Mouse (Mus musculus): ENCODE data around the gene Hps4.

Gene Hps4

DNA sequence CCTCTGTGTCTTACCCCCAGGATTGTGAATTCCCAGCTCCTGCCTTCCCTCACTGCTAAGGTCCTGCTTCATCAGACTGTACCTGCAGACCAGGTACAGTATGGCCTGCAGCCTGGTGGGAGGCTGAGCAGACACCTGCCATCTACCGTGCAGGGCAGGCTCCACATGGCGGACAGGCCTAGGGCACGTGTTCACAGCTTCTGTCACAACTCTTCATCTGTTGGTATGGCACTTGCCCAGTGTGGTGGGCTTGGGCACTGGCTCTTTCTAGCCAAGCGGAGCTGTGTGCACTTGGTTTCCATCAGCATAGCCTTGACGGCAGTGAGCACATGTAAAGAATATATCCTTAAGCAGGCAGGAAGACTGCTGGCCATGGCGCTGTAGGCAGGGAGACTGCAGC, 24.0 kb downstream of the Hps4 start:
- in situ Hi-C loops (cut with MboI, MseI): no loop called here

DNA sequence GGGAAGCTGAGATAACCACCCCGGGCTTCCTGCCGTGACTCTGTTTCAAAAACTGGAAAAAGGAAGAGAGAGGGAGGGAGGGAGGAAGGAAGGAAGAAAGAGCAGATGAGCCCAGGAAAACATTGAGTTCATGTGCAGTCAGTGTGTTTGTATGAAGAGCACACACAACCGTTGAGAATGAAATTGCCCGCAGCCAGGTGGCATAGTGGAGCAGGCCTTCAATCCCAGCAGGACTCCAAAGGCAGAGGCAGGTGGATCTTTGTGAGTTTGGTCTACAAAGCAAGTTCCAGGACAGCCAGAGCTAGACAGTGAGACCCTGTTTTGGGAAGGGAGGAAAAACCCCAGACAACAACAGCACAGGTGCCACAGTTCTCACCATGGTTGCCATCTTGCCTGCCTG, 24.5 kb downstream of the Hps4 start:
- in situ Hi-C loops (cut with MboI, MseI): no loop called here

DNA sequence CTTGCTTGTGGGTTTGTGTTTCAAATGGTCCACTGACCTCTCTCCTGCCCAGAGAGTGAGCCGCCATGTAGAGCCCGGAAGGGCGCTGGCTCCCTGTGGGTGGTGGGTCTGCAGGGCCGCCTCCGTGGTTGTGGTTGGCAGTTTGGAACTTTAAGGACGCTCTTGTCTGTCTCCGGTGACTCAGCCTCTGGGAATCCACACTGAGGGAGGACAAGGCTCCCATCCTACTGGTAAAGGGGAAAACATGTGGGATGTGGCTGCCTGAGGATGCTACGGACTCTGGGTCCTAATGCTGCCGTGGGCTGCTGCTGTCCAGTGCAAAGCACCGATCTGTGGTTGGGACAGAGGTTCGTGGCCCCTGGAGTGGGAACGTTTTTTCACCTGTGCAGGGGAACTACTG, 25.0 kb downstream of the Hps4 start:
- in situ Hi-C loops (cut with MboI, MseI): no loop called here

DNA sequence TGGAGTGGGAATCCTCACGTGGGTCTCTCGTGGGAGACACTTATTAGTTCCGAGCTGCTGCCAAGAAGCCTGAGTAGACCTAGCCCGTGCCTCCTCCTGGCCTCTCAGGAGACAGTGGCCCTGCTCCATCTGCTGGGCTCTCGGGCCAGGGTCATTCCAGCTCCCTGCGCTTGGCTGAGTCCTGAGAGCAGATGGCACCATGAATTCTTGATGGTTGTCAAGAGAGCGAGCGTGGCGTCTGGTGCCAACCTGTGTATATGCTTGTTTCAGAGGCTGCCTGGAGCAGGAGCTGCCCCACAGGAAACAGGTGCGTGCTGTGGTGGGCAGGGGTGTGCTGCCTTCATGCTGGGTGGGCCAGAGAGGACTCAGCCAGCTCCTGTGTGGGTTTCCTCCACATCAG, 25.8 kb downstream of the Hps4 start:
- in situ Hi-C loops (cut with MboI, MseI): no loop called here

DNA sequence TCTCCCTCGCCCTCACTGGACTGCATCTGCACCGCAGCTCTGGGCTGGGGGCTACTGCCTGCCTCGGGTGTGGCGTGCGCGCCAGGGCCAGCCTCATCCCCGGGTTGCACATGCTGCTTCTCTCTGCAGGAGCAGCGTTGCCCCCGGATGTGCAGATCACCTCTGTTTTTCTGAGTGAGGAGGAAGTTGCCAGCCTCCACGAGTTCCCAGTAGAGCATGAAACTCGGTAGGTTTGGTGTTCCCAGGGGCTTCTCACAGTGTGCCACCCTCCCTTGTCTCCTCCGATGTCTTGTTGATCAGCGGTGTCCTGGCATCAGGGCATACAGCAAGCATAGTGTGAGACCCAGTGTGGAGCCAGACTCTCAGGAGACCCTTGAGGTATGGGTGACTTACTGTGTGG, 26.4 kb downstream of the Hps4 start:
- in situ Hi-C loops (cut with MboI, MseI): no loop called here

DNA sequence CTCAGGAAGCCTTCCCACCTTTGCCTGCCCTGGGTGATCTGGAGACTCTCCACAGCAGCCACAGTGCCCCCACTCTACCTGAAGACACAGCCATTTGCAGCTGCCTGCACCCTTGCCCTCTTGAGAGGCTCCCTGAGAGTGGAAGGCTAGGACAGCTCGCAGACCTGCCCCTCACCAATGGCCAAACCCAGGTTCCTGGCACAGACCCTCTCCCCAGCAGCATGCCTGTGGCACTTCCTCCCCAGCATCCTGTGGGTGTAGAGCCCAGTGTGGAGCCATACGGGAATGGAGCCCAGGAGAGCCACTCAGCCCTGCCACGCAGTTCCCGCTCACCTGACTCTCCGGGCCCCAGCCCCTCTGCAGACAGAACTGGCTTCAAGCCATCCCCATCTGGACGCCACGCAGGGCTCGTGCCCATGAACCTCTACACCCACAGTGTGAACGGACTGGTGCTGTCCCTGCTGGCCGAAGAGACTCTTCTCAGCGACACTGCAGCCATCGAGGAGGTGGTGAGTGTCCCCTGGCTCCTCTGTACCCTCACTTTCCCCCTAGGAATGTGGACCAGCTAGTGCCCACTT, 27.4 kb downstream of the Hps4 start:
- in situ Hi-C loops (cut with MboI, MseI): no loop called here

DNA sequence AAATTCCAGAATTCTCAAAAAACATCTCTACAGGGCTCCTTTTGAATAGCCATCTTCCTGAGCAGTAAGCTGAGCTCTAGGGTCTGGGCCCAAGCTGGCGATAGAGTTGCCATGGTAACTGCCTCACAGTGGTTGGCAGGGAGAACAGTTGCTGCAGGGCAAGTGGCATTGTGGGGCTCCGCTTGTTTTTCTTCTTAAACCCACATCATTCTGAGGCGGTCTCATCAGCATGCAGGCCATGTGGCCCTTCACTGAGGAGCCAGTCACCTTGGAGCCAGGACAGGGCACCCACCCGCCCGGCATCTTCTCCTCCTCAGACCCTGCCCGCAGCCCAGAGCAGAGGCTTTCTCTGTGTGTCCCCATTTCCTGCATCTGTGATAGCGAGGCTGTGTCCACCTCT, 29.1 kb downstream of the Hps4 start:
- in situ Hi-C loops (cut with MboI, MseI): no loop called here

DNA sequence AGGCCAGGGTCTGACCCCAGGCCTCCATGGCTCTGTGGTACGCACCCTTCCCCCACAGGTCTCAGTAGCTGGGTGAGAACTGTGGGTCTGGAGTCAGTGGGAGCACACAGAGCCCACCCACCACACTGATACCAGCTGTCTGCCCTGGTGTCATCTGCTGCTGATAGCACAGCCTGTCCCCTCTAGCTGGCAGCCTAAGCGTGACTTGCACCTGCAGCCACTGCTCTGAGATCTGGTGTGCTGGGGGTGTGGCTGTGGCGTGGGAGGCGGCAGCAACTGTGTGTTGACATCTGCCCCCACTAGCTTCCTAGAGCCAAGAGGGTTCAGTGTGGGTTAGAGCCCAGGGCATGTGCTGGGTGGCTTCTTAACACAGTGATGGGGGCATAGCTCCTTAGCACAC, 33.2 kb downstream of the Hps4 start:
- in situ Hi-C loops (cut with MboI, MseI): no loop called here

DNA sequence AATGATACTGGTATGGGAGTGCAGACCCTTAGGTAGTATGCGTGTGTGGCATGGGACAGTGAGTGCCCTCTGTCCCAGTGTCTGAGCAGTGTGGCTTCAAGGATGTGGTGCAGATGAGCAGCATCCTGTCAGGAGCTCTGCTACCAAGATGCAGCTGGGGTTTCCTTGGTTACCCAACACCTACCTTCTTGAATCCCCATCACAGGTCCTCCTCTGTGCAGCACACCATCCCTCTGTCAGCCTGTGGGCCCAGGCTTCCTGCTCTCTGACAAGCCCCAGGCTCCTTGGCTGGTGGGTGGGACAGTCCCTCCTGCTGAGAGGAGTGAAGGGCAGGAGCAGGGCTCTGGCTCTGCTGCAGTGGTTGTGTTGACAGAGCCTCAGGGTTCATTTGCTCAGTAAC, 34.5 kb downstream of the Hps4 start:
- in situ Hi-C loops (cut with MboI, MseI): no loop called here

DNA sequence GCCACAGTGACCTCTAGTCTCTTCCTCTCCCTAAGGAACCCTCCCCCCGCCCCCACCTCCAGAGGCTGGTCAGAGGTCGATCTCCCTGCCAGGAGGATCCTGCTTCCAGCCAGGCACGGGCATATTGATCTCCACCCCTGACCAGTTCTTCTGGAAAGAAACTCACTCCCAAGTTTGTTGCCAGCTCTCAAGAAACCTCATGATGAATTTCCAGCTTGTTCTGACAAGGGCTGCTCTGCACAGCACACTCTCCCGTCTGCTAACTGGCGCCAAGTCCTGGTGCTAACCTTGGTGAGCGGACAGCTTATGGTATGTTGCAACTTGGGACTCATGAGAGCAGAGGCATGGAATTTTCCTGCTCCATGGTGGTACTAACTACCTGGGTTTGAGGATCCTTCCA, 35.8 kb downstream of the Hps4 start:
- in situ Hi-C loops (cut with MboI, MseI): no loop called here

DNA sequence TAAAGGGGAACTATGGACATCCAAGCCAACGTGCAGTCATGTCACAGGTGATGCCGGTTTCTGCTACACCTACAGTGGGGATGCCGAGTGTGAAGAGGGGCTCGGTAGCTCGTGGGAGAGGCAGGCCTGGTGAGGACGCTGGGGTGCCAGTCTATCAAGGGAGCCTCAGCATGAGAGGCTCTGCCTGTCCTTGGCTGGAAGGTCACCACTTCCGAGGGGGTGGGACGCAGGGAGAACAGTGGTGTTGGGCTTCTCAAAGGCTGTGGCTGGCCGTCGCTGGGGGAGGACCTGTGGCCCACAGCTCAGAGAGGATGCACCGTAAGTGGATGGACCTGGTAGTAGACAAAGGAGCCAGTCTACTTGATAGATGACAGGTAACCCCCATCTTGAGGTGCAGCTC, 38.3 kb downstream of the Hps4 start:
- in situ Hi-C loops (cut with MboI, MseI): no loop called here

DNA sequence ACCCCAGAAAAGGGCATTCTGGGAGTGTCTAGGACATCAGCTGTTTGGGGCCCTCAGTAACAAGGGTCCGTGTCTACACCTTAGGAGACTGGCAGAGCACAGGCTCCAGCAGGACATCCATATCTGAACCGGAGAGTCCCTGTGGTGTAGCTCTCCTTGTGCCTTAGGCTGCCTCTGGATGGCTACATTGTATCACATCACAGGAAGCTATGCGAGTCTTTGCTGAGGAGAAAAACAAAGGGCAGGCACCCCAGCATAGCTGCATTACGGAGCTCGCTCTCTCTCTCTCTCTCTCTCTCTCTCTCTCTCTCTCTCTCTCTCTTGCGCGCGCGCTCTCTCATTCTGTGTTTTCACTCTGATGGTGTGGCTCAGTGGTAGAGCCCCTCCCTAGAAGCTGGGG, 39.2 kb downstream of the Hps4 start:
- in situ Hi-C loops (cut with MboI, MseI): no loop called here

DNA sequence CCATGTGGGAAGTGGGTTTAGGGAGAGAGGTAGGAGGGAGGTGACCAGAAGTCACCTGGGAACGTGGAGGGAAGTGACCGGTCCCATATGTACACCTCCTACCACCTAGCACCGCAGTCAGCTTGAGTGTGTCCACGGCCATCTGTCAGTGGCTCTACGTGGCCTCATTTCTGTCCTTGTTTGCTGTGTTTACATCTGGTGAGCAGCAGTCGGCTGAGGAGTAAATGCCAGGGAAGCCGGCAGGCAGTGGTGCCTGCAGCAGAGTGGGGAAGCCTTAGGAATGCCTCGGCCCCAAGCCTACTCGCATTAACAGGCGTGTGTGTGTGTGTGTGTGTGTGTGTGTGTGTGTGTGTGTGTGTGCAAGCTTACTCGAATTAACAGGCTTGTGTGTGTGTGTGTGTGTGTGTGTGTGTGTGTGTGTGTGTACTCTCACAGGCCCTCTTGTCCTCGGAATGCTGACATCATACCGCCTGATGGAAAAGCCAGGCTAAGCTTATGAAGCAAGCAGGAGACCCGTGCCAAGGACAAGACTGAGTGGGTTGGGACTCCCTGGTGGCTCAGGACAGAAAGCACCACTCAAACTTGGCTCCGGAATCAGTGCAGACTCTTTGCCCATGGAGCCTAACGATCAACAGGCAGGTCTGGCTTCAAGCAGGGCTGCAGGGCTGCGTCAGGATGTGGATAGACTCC, 39.9 kb downstream of the Hps4 start:
- in situ Hi-C loops (cut with MboI, MseI): no loop called here

DNA sequence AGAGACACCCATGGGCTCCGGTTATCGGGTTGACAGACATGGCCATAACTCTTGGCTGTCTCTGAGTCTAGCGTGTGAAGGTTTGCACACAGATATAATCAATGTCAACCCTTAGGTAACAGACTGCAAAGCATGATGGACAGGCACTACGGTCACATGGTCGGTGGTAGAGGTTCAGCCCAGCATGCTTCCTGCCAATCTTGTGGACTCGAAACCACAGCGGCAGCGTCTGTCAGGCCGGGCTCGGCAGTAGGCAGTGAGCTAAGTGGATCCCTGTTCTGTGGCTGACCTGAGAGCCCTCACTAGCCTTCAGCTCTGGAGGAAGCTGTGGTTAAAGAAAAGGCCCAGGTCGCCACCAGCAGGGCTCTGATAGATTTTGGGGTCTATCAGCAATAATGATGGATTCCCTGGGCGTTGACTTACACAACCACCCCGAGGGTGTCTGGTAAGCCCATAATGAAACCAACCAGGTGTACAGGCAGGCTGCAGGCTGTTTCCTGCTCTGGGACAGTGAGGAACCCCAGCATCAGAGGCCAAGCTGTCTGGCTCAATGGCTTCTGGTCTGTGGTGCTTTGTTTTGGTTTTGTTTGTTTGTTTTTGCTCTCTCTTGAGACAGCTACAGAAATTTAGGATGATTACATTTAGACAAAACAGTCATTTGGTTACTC, 42.1 kb downstream of the Hps4 start:
- in situ Hi-C loops (cut with MboI, MseI): no loop called here

DNA sequence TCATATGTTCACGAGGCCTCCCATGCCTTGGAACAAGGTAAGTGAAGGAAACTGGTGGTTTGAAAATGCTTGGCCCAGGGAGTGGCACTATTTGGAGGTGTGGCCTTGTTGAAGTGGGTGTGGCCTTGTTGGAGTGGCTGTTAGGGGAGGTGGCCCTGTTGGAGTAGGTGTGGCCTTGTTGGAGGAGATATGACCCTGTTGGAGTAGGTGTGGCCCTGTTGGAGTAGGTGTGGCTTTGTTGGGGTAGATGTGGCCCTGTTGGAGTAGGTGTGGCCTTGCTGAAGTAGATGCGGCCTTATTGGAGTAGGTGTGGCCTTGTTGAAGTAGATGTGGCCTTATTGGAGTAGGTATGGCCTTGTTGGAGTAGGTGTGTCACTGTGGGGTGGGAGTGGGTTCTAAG, 43.1 kb downstream of the Hps4 start:
- in situ Hi-C loops (cut with MboI, MseI): no loop called here

DNA sequence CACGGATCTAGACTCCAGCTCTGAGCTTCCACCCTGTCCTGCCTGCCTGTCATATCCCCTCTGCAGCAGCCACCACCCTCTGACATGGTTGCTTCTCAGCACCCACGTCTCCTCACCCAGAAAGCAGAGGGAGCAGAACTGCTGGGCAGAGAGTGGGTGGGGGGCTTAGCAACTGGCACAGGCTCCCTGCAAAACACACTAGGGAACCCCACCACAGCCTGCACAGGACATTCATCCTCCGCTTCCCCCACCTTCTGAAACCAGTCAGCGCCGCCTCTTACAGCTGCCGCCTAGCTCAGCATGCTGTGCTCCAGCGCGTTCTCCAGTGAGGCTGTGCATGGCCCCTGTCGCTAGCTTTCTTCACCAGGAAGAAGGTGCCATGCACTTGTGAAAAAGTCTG, 46.5 kb downstream of the Hps4 start:
- in situ Hi-C loops (cut with MboI, MseI): no loop called here

DNA sequence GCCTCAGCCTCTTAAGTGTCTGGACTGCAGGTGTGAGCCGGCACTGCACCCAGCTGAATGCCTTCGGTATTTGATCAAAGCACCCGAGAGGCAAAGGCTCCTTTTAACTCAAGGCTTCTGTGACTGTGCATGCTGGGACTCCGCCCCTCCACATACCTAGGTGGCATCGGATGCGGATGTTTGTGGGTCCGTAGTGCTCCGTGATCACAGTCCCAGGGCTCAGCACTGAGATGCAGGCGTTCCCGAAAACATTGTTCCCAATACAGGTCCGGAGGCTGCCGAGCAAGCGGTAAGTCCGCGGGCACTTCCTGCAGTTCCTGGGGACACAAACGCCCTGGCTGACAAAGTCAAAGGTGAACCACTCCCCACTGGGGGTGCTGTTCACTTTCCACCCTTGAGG, 48.1 kb downstream of the Hps4 start:
- in situ Hi-C loops (cut with MboI, MseI): no loop called here

DNA sequence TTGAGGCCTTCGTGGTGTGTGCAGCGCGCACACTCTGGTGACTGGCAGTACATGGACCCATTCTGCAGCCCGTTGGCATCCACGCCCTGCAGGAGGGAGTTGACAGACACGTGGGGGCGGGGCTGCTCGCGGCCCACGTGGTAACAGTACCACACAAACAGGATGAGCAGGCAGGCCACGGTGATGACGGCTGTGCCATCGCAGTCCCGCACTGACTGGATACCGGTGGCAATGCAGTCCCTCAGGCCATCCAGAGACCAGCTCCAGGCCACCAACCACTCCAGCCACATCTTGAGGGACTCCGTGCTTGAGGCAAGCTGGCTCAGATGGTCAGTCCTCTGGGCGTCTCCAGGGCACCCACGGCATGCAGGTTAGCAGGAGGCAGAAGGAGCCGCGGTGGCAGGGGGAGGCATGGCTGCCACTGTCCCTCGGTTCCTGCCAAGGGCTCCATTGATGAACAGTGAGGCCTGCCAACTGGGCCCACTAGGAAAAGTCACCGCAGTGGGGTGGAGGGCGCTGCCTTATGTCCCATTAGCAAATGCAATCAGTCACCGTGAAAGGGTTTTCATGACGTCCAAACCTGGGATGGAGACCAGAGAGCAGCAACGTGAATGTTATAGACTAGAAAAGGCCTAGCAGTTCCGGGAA, 48.9 kb downstream of the Hps4 start:
- in situ Hi-C loops (cut with MboI, MseI): no loop called here

DNA sequence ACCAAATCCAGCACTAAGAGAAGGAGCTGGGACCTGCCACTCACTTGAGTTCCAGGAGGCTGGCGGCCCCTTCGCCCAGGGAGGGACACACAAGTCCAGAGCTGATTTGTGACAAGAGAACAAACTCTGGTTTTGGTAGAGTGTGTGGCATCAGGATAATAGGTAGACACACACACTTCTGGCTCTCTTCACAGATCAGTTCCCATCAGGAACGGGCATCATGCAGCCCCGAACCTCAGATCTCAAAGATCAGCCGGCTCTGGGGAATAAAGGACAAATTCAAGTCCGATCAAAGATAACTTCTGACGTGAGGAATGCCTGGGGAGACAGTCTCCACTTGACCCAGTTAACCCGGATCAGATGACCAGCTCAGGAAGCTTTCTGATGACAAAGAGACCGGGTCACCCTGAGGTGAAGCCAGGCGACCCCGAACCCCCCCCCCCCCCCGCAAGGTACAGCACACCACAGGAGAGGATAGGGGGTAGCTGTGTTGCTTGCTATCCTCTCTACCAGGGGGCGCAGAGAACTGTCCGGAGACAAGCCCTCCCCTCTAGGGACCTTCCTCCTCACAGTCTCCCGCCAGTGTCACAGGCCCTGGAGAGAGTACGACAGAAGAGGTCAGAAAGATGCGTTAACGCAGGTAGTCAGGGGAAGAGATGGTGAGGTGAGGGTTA, 51.0 kb downstream of the Hps4 start:
- in situ Hi-C loops (cut with MboI, MseI): no loop called here

DNA sequence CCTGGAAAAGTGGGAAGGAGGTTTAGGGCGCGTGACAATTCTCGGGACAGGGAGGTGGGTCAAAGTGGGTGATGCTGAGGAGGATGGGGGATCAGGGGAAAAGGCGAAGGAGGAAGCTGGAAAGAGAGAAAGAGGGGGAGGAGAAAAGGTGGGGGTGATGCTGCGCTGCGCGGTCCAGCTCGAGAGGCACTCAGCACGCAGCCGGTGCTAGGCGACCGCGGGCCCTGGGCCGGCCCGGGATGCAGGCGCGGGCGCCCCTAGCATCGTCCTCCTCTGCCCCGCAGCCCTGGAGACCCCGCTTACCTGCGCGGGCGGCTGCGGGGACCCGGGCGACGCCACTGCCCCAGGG, 51.5 kb downstream of the Hps4 start:
- in situ Hi-C loops (cut with MboI, MseI): no loop called here

DNA sequence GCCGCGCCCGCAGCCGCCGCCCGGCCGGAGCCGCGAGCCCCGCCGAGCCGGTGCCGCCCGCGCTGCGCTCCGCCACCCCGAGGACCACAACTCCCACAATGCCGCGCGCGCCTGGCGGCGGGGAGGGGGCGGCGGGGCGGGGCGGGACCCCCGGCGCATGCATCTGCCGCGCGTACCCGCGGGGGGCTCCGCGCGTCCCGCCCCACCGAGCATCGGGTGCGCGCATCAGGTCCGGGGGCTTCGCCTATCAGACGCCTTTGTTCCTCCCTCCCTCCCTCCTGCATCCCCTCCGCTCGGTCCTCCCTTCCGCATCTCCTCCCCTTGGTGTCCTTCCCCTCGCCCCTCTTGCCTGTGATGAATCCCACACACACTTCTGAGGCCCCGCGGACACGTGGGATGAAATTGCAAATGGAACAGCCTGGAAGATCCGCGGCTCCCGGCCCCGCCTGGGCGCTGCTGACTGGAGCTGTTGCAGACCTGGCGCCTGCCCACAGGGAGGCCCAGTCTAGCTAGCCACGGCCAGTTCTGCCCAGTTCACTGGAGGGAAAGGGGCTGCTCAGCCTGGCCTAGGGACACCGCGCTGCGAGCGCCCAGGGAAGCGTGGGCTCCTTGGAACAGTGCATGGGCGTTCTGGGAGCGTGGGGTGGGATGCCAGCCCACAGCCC, 52.0 kb downstream of the Hps4 start, which contains the start of gene Asphd2:
Gene Asphd2 (minus strand): TSS at position 88 of the 665 bp plus-strand sequence.
- in situ Hi-C loops (cut with MboI, MseI): no loop called here

DNA sequence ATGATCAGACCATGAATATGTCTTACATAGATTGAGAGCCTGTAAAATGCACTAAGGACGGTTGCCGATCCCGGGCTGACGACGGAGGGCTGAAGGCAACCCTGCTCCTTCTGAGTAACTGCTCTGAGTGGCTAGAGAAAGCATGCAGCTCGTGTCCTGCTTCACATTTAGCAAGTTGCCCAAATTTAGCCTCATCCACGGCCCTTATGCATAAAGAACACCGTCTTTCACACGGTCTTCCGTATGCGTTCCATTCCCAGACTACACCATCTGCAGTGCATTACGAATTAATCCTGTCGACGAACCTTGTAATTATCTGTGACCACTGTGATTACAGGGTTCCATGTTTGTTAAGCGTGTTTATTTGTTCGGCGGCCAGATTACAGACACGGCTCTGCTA, 53.2 kb downstream of the Hps4 start:
- in situ Hi-C loops (cut with MboI, MseI): no loop called here

Data from T-helper 2 cell (primary cell).